Mouse (Mus musculus) bone marrow, adult 2 months (tissue): ENCODE measurements at regions not wholly inside any gene's neighbourhood (a gene's known extent, or its start where the extent isn't known, plus 50 kb on each side); places are given as distances from the start of the nearest gene placed in this dataset.

Experiments
- CTCF ChIP-seq: fragments of 200-500 bp; IDR thresholded peaks from 2 replicates; pipeline ENCODE4 v1.5.1; 2011; ENCODE audit warnings: low read length, control low read depth; ENCODE audit not compliant: control insufficient read depth, insufficient read depth
- POLR2A ChIP-seq: fragments of 200-500 bp; IDR thresholded peaks from 2 replicates; pipeline ENCODE4 v1.6.1; 2011; ENCODE audit warnings: low read depth, mild to moderate bottlenecking, control low read depth, low read length, borderline replicate concordance; ENCODE audit not compliant: control insufficient read depth

GRCm38 (mm10) chr1:57272593-57272992, 104.8 kb upstream of the 1700066M21Rik start:
- no peak for TF ChIP-seq CTCF
- no peak for TF ChIP-seq POLR2A
